Mouse (Mus musculus) thymus, postnatal 25 days (tissue): ENCODE results near the gene Rap1a.

Source experiments
- DNase-seq: peaks from one replicate; pipeline ENCODE4 v3.0.0; 2022

Rap1a gene

DNA sequence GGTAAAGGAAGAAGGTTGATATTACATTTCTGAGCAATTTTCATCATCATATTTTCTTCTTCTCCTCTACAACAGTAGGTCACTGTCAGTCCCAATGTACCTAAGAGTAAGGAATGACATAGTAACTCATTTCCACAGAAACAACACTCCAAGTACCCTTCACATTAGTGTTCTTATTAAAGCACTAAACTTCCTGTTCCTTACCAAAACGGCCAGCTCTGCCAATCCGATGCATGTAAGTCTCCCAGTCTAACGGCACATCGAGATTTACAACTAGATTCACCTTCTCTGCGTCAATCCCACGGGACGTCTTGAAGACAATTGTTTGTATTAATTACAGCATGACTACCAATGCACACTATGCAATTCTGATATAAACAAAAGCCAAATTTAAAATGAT lies 120.8 kb downstream of the Rap1a start:
- DNase-seq = no peak
